Mouse (Mus musculus): ENCODE measurements around the gene Gm44965. TPM values are rescaled to one million over a fixed set of nuclear protein-coding genes. Genes with fewer than 3 reads are reported as not detected.

Gm44965 gene
- polyA plus RNA-seq, 1 experiment from 2014 or later, result not detected

Other genes starting within 250 kb of the Gm44965 start
- 25.2 and 25.5 TPM in 2 replicates for gene Krba1, start 198.4 kb upstream of the Gm44965 start, polyA plus RNA-seq (2014; fragmentation: Nextera tagmentation; extraction: Ambion mirVana)
- 15.6 and 20.9 TPM in 2 replicates for gene Zfp467, start 148.1 kb upstream of the Gm44965 start, polyA plus RNA-seq (2014; fragmentation: Nextera tagmentation; extraction: Ambion mirVana)
- gene Sspo, start 145.7 kb upstream of the Gm44965 start, polyA plus RNA-seq (2014; fragmentation: Nextera tagmentation; extraction: Ambion mirVana), result 0.23 and 0.34 TPM in 2 replicates
- gene Atp6v0e2, start 56.3 kb upstream of the Gm44965 start, polyA plus RNA-seq (2014; fragmentation: Nextera tagmentation; extraction: Ambion mirVana), result 4.0 and 4.1 TPM in 2 replicates
- 12.4 and 14.6 TPM in 2 replicates for gene Lrrc61, start 39.1 kb upstream of the Gm44965 start, polyA plus RNA-seq (2014; fragmentation: Nextera tagmentation; extraction: Ambion mirVana)
- 4.3 and 5.6 TPM in 2 replicates for gene Rarres2, start 21.2 kb upstream of the Gm44965 start, polyA plus RNA-seq (2014; fragmentation: Nextera tagmentation; extraction: Ambion mirVana)
- not detected in 2 replicates for gene Gm45021, start 4.3 kb upstream of the Gm44965 start, polyA plus RNA-seq (2014; fragmentation: Nextera tagmentation; extraction: Ambion mirVana)
- gene Repin1, start 58 bp upstream of the Gm44965 start, polyA plus RNA-seq (2014; fragmentation: Nextera tagmentation; extraction: Ambion mirVana), result 42.8 and 46.1 TPM in 2 replicates
- 9.8 and 9.9 TPM in 2 replicates for gene Zfp775, start 8.1 kb downstream of the Gm44965 start, polyA plus RNA-seq (2014; fragmentation: Nextera tagmentation; extraction: Ambion mirVana)
- gene AI854703, start 32.8 kb downstream of the Gm44965 start, polyA plus RNA-seq (2014; fragmentation: Nextera tagmentation; extraction: Ambion mirVana), result 0.71 and 0.83 TPM in 2 replicates
- gene Gimap8, start 53.3 kb downstream of the Gm44965 start, polyA plus RNA-seq (2014; fragmentation: Nextera tagmentation; extraction: Ambion mirVana), result 0.24 and 0.48 TPM in 2 replicates
- gene Gimap9, start 82.2 kb downstream of the Gm44965 start, polyA plus RNA-seq (2014; fragmentation: Nextera tagmentation; extraction: Ambion mirVana), result 4.4 and 5.4 TPM in 2 replicates
- 10.8 and 12.3 TPM in 2 replicates for gene Gimap4, start 90.6 kb downstream of the Gm44965 start, polyA plus RNA-seq (2014; fragmentation: Nextera tagmentation; extraction: Ambion mirVana)
- 13.6 and 14.0 TPM in 2 replicates for gene Gimap6, start 114.3 kb downstream of the Gm44965 start, polyA plus RNA-seq (2014; fragmentation: Nextera tagmentation; extraction: Ambion mirVana)
- gene Gm28053, start 124.7 kb downstream of the Gm44965 start, polyA plus RNA-seq (2014; fragmentation: Nextera tagmentation; extraction: Ambion mirVana), result not detected in 2 replicates
- gene Gimap7, start 124.7 kb downstream of the Gm44965 start, polyA plus RNA-seq (2014; fragmentation: Nextera tagmentation; extraction: Ambion mirVana), result not detected in 2 replicates
- gene Gimap1, start 145.1 kb downstream of the Gm44965 start, polyA plus RNA-seq (2014; fragmentation: Nextera tagmentation; extraction: Ambion mirVana), result 6.3 and 6.7 TPM in 2 replicates
- 1.4 and 1.7 TPM in 2 replicates for gene Gimap5, start 152.3 kb downstream of the Gm44965 start, polyA plus RNA-seq (2014; fragmentation: Nextera tagmentation; extraction: Ambion mirVana)
- not detected in 2 replicates for gene Gimap3, start 176.9 kb downstream of the Gm44965 start, polyA plus RNA-seq (2014; fragmentation: Nextera tagmentation; extraction: Ambion mirVana)
- gene Tmem176a, start 247.0 kb downstream of the Gm44965 start, polyA plus RNA-seq (2014; fragmentation: Nextera tagmentation; extraction: Ambion mirVana), result 36.6 and 37.5 TPM in 2 replicates
- gene Tmem176b, start 247.6 kb downstream of the Gm44965 start, polyA plus RNA-seq (2014; fragmentation: Nextera tagmentation; extraction: Ambion mirVana), result 74.1 and 78.4 TPM in 2 replicates